Mouse (Mus musculus) monocyte, adult 5-6 weeks (primary cell): ENCODE results near the gene Mcl1. TPM values are rescaled to one million over a fixed set of nuclear protein-coding genes. Genes with fewer than 3 reads are reported as not detected.
"Not testable (repeated sequence)": the region's sequence is repeated elsewhere in the genome, so short reads cannot be mapped to it uniquely, and the experiment has no call there.

Experiments
- ATAC-seq: fragments of 153-309, 156-312 bp; replicated peaks from 2 replicates; pipeline ENCODE4 v1.8.0; 2017; ENCODE audit warnings: mild to moderate bottlenecking; ENCODE audit not compliant: low TSS enrichment, insufficient number of reproducible peaks, severe bottlenecking, poor library complexity, low FRiP score
- total RNA-seq: library from RNA; stranded (forward); fragments of 200-1000, 200-491, 200-594 nt; gene quantifications from 3 replicates; pipeline ENCODE4 v1.2.3, GENCODE M21; 2017

The Mcl1 gene
- total RNA-seq, 1 experiment from 2014 or later = 973 TPM

DNA sequence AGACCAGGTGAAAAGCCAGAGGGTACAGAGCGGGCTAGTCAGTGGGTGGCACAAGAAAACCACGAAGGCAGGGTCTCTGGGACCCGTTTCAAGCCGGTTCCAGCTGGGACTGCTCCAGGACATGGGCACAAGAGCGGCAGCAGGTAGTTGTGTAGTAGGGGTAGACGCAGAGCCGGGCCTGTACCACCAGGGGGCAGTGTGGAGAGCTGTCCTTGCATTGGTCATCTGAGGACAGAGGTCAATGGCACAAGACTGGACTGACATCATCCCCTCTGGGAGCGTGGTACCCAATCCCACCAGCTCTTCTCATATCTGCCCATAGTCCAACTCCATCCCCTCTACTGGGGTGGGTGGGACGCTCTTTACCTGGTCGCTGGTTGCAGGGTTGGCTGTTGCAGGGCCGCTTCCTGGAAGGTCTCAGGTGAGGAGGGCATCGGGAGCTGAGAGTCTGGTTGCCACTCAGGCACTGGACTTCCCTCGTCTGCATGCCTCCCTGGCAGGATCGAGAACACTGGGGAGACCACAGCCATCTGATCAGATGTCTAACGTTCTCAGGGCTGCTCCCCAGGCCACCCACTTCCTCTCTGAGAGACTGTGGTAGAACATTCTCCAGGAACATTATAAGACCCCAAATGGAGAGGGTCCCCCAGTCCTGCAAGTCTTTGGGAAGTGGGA is 18.3 kb downstream of the Mcl1 start:
- 0 out of 2 replicates have a peak, but pooled peaks have one; percentile 14 for ATAC-seq

DNA sequence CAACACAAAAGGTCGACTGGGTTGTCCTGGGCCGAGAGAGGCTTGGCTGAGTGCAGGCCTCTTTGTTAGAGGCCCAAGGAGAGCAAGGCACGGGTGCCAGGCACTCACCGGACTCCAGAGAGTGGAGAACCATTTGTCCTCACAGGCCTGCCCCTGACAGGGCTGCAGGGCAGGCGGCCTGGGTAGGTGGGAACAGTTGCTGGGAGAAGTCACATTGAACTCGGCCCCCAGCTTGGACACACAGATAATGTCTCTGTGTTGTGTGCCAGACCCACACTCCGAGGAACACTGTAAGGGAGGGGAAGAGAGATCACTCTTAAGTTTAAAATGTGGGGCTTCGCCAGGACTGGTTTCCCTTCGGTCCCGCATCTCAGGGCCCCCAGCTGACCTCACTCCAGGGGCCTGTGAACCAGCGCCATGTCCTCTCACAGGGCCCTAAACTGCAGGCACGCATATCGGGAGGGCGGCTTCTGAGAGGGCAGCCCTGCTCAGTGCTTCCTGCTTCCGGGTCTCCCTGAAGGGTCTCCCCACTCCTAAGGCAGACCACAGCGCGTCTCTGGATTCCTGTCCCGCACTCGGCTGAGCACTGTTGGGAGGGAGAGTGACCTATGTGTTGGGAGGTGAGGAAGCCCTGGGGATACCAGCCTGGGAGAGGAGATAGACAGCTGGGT is 19.0 kb downstream of the Mcl1 start:
- ATAC-seq = no peak

DNA sequence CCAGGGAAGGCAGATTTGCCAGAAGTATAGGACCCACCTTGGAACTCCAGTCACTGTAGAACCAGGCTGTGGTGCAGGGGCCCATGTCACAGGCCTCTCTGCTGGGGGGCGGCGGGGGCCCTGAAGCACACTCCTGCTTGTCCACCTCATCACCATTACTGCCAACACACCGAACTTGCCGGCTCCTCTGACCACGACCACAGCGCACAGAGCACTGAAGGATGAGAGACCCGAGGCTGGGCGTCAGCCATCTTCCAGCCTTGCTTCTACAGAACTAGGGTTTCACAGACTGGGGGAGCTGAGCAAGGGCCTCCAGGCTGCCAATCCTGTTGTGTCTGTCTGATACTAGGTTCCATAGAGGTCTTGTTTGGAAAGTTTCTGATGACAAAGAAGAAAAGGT is 21.0 kb downstream of the Mcl1 start:
- no peak for ATAC-seq

DNA sequence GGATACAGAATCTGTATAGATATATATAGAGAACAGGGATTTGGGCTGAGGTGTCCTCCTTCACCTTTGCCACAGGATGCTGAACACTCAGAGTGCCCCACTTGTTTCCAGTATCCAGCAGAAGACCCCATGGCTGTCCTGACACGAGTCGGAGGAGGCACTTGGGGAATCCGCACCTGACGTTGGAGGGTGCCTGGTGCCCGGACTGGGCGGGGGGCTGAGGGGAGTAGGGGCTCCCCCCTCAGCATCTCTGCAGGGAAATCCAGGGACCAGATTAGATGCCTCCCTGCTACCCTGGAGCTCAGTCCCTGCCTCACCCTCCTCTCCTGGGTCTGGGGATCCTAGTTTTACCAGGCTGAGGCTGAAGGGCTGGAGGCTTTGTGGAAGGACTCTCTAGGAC is 22.1 kb downstream of the Mcl1 start:
- ATAC-seq = no peak

DNA sequence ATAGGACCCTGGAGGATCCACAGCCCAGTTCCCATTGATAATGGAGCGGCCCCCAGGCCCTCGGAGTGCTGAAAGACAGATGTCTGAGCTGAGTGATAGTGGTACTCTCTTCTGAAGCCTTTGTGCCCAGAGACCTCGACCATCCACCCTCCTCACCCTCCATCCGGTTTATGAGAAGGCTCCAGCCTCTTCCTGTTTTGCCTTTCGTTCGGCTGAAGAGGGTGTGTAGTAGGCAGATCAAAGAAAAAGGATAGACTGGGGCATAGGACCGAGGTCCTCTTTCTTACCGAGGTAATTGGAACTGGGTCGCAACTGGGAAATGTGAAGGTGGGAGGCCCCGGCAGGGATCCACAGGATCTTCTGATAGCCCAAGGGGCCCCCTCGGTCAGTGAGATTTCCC is 22.8 kb downstream of the Mcl1 start:
- no peak for ATAC-seq

DNA sequence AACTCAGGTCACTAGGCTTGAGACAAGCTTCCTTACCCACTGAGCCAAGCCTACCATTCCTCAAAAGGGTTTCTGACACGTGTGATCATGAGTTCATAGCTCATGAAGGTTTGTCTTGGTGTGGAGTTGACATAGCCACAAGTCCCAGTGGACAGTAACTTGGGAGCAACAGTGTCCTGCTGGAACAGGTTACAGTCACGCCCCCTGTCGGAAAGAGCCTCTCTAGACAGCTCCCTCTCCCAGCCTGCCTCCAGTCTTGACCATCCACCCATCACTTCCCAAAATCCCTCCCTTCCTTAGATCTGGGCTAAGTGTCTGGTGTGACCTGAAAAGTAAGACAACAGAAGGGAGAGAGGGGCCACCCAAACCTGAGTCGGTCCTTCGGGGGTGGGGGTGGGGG is 24.3 kb downstream of the Mcl1 start:
- ATAC-seq = no peak

DNA sequence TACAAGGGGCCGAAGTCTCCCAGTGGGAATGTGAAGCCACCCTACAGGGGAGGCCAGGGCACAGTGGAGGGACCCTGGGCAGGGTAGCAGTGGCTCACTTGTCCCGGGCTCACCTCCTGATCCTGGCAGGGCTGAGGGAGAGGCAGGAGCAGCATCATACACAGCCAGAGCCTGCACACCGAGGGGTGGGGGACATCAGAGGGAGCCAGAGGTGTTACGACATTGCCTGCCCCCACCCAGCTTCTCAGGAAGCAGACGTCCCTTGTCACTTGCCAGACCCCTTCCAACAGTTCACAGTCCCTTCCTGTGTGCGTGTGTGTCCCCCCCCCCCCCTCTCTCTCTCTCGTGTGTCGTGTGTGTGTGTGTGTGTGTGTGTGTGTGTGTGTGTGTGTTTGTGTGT is 26.3 kb downstream of the Mcl1 start:
- no peak for ATAC-seq

DNA sequence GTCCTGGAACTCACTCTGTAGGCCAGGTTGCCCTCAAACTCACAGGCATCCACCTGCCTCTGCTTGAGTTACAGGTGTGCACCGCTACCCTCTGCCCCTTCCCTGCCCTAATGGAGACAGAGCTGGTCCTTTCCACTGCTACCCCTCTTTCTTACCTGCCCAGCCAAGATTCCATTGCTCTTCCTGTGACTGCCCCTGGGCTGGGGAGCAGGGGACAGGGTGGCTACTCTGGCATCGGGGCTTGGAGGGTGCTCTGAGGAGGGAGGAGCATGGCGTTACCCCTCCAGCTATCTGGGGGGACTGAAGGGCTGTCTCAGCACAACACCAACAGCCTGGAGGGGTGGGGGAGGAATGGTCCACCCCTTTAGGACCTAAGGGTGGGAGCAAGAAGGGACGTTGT is 26.7 kb downstream of the Mcl1 start:
- no peak for ATAC-seq

DNA sequence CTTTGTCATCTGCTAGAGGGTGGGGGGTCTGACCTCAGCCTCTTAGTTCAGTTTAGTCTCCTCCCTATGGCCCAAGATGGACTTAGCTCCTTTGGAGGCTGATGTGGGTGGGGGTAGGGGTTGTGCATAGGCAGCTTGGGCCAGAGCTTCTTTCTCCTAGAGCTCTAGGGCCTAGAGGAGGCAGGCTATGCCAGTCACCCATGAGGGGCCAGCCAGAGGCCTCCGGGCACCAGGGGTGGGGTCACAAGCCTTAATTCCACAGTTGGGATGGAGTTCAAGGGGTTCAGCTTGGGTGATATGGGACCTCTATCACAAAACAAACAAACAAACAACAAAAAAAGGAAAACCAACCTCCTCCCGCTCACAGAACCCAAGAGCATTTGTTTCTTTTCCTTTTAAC is 27.1 kb downstream of the Mcl1 start:
- ATAC-seq = no peak

DNA sequence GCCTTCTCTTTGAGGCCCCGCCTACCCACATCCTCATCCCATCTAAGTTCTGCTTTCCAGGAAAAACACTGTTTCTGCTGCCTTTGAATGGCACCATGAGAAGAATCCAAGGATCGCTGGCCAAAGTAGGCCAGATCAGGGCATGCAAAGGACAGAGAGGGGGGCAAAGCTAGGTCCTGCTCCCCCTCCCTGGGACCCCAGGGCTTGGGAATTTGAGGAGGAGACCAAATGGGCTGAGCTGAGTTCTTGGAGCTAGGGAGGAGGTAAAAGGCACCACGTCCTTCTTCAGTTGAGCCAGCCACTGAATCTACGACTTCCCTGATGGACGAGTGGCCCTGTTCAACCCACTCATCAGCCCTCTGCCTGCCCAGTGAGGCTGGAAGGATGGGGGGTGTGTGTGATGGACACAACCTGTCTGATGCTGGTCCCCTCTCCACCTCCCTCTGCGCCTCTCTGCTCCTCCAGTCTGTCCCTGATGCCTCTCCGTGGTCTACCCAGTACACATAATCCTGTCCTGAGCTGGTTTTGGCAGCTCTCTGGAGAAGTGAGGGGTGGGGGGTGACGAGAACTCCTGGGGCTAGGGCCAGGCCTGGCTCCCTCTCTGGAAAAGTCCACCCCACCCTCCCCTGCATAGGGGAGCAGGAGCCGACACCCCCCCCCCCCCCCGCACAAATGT is 28.0 kb downstream of the Mcl1 start:
- ATAC-seq = no peak; the same call in 1 of the 2 replicates

DNA sequence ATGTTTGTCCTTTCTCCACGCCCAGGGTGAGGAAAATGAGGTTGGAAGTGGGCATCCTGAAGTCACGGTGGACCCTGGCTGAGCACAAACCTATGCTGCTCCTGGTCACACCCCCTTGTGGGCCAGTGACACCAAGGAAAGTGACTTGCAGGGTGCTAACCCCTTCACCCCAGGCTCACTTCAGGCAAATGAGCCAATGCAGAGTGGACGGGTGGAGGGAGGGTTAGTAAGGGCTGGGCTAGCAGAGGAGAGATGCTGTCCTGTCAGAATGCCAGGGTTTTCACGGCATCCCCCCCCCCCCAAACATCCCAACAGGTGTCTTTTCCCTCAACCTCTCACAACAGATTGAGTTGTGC is 28.6 kb downstream of the Mcl1 start:
- ATAC-seq = no peak

DNA sequence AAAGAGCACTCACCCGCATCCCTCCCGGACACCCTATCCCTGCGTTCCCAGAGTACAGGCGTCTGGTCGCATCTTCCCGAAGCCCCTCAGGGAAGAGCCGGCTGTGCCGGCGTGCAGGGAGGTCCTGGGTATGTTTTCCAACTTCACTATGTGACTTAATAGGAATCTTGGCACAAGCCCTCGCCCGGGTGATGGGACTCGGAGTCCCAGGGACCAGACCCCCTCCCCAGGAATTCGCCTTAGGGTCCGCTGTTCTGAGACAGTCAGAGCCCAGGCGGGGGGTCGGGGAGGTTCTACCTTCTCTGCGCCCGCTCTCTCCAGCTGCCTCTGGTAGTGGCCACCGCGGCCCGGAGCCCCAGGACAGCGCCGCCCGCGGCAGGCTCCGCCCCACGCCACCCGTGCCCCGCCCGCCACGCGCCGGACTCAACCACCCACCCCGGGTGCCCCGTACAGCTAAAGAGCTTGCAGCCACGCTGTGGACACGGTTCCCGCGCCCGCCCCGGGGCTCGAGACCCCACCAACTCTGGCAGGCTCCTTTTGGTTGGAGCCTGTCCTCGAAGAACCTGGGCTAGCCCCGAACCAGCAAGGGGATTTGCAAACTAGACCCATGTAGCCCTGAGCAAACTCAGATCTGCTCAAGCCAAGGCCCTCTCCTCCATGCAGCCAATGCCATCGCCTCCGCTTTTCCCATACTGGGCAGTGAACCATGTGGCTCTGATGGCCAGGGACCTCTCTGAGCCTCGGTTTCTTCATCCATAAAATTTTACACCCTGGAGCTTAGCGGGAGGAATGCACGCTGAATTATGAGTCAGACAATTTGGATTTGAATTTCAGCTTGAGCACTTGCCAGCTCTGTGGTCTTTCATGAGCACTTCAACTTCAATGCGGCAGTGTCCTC is 29.2 kb downstream of the Mcl1 start, which contains the start of gene Adamtsl4:
Gene Adamtsl4, minus strand, starts transcription at position 394 of the 898 bp plus-strand sequence.
- ATAC-seq = no peak; the same call in 1 of the 2 replicates

DNA sequence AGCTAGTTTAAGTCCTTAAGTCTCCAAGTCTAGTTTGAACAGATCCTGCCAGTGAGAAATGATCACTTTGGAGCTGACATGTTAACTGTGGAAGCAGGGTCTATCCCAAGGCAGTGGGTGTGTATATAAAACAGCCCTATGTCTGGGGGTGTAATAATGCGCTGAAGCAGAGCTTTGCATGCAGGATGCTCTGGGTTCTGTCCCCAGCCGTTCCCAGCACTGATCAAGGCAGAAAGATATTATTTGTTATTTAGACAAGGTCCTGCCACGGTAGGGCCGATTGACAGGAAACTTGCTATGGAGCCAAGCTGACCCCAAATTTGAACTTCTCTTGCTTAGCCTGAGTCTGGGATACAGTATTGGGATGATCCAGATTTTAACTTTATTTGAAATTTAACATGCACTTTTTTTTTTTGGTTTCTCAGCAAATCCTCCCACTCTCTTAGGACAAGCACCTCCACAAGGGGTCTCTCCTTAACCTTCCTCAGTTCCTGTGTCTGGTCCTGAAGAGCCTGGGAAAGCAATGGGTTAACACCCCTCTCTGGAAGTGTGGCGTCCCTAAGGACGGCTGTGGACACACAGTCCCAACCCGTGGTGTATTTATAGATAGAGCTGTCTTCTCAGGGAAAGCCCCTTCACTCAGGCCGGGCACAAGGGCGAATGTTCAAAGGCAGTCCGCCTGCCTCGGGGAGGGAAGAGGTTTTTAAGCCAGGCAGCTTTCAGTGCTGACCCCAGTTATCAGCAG is 30.8 kb downstream of the Mcl1 start:
- no peak for ATAC-seq

DNA sequence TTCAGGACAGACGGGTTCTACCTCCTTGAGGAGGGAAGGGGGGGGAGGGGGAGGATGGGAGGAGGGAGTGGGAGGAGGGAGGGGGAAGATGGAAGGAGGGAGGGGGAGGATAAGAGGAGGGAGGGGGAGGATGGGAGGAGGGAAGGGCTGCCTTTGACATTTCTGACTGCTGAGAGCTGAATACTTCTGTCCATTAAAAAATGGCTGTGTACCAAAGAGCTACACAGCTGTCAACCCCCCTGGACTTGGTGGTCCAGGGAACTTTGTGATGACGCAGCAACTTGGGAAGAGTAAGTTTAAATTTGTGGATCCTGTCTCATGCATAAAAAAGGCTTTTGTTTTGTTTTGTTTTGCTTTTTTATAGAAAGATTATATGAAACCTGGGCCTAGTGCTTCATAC is 31.4 kb downstream of the Mcl1 start:
- no peak for ATAC-seq

DNA sequence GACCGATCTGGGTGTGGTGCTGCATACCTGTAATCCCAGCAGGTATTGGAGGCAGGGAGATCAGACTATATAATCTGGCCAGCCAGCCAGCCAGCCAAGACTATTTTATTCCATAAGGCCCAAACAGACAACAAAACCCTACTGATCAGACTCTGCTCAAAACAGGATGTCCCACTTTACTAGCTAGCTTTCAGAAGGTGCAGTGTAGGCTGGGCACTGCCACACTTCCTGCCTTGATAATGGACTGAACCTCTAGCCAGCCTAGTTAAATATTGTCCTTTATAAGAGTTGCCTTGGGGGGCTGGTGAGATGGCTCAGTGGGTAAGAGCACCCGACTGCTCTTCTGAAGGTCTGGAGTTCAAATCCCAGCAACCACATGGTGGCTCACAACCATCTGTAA is 32.0 kb downstream of the Mcl1 start:
- ATAC-seq = not testable (repeated sequence)

DNA sequence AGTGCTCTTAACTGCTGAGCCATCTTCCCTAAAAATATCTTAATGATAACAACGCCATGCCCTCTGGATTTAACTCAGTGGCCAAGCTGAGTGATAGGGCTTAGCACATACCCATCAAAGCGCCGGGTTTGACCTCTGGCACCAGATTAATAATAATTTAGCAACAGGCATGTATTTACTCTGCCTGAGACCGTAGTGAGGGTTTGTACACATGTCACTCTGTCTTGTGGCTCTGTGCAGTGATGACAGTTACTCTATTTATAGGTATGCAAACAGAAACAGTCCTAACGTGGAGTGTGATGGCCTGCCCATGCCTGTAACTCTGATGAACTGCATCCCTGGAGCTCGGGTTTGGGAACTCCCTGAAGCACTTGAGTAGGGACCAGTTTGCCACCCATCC is 34.1 kb downstream of the Mcl1 start:
- no peak for ATAC-seq

DNA sequence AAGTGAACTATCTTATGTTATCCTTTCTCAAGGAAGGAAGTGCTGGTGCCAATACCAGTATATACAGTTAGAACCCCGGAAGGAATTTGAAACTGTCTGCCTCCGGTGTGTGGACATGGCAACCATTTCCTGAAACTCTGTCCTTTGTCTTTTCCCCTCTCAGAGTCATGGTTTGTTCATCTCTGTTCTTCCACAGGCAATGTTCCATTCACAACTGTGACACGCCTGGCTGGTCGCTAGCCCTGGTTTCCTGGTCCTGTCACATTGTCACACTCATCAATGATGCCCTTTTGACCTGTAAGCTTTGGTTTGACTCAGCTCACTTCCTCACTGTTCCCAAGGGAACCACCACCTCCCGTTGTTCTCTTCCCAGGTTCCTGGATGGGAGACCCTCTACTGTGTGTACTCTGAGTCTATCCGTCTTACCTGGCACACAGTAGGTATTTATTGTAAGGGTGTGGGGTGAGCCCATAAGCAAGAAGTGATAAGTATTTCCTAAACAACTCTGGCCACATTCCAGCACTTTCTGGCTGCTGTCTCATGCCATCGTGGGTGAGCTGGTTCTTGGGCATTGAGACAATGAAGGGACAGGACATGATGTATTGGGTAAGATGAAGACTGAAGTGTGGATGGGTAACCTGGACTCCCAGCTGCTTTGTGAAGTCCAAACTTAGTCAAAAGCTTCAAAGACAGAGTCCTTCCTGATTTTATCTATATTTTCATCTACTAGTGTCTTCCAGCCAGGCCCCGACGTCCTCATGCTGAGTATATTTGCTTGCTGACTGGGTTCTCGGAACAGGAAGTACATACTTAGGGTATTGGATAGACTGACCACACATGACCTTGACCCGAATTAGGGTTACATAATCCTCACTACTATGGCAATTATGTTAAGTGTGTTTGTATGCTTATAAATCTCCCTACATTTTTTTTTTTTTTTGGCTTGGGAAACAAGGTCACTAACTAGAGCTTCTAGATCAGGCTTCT is 35.5 kb downstream of the Mcl1 start:
- peak; percentile 82 for ATAC-seq
